Comparison of ENCODE assay signal across 25 mouse cellular contexts in genomic region chr9:96636423-96637156, GRCm38 (mm10). TPM values are rescaled to one million over a fixed set of nuclear protein-coding genes. Genes with fewer than 3 reads are reported as not detected.
A peak's percentile ranks its signal among the peaks of the same experiment; 100 is the strongest.
DNase-seq lines count a peak whose midpoint lies in the region; ATAC-seq and TF ChIP-seq lines count a peak whose summit lies in the region.
"Had no signal": no experiment of that assay in that cellular context is flagged by ENCODE, and none has a peak within 500 bp of the region (broad histone marks: within the 10 kb centered on the region; RNA-seq: fewer than 3 reads in every experiment).

No protein-coding gene starts in this region.

- ATAC-seq in liver, postnatal 0 days = no peak
- ATAC-seq in neutrophil, adult 5-6 weeks (ENCODE audit: extremely low read depth, insufficient number of reproducible peaks, low FRiP score, poor library complexity, severe bottlenecking) = peak; percentile 78
- no peak for ATAC-seq in midbrain, embryonic 15.5 days (replicated peaks)
- ATAC-seq: activated CD4-positive, CD25-positive, alpha-beta regulatory T cell, adult 4 months; hindbrain, postnatal 0 days; intestine, postnatal 0 days had no signal

- H3K27me3 ChIP-seq in spleen, adult 2 months (ENCODE audit: control insufficient read depth, insufficient read depth, low read length) = no peaks in the 10 kb centered on the region
- 0 out of 2 replicates have a peak, but pooled peaks cover 4% of the 10 kb centered on the region for H3K27me3 ChIP-seq in liver, postnatal 0 days (ENCODE audit: insufficient read depth, low read length)
- H3K27me3 ChIP-seq in midbrain, embryonic 15.5 days (replicated peaks) = peaks cover 3% of the 10 kb centered on the region; the same call in 1 of the 2 replicates
- H3K27me3 ChIP-seq in forebrain, embryonic 10.5 days (ENCODE audit: poor library complexity, severe bottlenecking) = peaks cover 28% of the 10 kb centered on the region
- H3K27me3 ChIP-seq: limb, embryonic 15.5 days had no signal

- intact Hi-C loops in gastrocnemius, adult 2 months (cut with DNase I) = no loop called here

- H3K9me3 ChIP-seq in liver, postnatal 0 days (ENCODE audit: low read length) = no peaks in the 10 kb centered on the region
- no peaks in the 10 kb centered on the region for H3K9me3 ChIP-seq in midbrain, embryonic 15.5 days
- H3K9me3 ChIP-seq in forebrain, embryonic 10.5 days = no peaks in the 10 kb centered on the region
- H3K9me3 ChIP-seq: embryonic facial prominence, embryonic 10.5 days; forebrain, embryonic 12.5 days; hindbrain, embryonic 10.5 days; limb, embryonic 15.5 days; lung, embryonic 15.5 days had no signal

- H3K27ac ChIP-seq in spleen, adult 2 months (ENCODE audit: insufficient read depth, low read length) = no peak overlapping the region
- peak overlapping the region; percentile 59 for H3K27ac ChIP-seq in bone marrow macrophage, adult 2 months (ENCODE audit: insufficient read depth, low read depth, low read length)
- H3K27ac ChIP-seq in liver, postnatal 0 days (ENCODE audit: low read depth) = peak overlapping the region; percentile 36; the same call in 1 of the 2 replicates
- H3K27ac ChIP-seq in gastrocnemius, adult 2 months = no peak overlapping the region
- H3K27ac ChIP-seq in midbrain, embryonic 15.5 days = no peak overlapping the region
- H3K27ac ChIP-seq in forebrain, embryonic 10.5 days = no peak overlapping the region
- H3K27ac ChIP-seq: embryonic facial prominence, embryonic 10.5 days; forebrain, embryonic 12.5 days; hindbrain, embryonic 10.5 days; hindbrain, postnatal 0 days; limb, embryonic 15.5 days; lung, embryonic 15.5 days had no signal

- TF ChIP-seq EP300 in liver, postnatal 0 days (IDR thresholded peaks at IDR 0.05; ENCODE audit: low read depth) = no peak

- WGBS in spleen, adult 2 months = 11% methylated on average over 9 of the region's 9 CpGs
- WGBS in liver, postnatal 0 days (ENCODE audit: insufficient replicate concordance) = 26% methylated on average over 9 of the region's 9 CpGs
- 42% methylated on average over 9 of the region's 9 CpGs for WGBS in midbrain, embryonic 15.5 days
- 61% methylated on average over 9 of the region's 9 CpGs for WGBS in forebrain, embryonic 10.5 days

- H3K4me3 ChIP-seq in spleen, adult 2 months (ENCODE audit: extremely low read depth, insufficient read depth, insufficient read length) = peak overlapping the region; percentile 39; the same call in 1 of the 2 replicates
- H3K4me3 ChIP-seq in bone marrow macrophage, adult 2 months (ENCODE audit: insufficient read depth, low read length) = peak overlapping the region; percentile 39
- no peak overlapping the region for H3K4me3 ChIP-seq in liver, postnatal 0 days (ENCODE audit: low read depth, low read length)
- no peak overlapping the region for H3K4me3 ChIP-seq in gastrocnemius, adult 2 months
- H3K4me3 ChIP-seq in midbrain, embryonic 15.5 days = no peak overlapping the region
- H3K4me3 ChIP-seq in forebrain, embryonic 10.5 days = no peak overlapping the region
- H3K4me3 ChIP-seq: embryonic facial prominence, embryonic 10.5 days; forebrain, embryonic 12.5 days; hindbrain, embryonic 10.5 days; limb, embryonic 15.5 days; lung, embryonic 15.5 days had no signal

- DNase-seq in spleen, adult 2 months (ENCODE audit: low read depth in 1 of 2, low spot score in 2 of 2) = no peak
- no peak for DNase-seq in spleen, adult 12 weeks (ENCODE audit: low spot score)
- no peak for DNase-seq in liver, postnatal 0 days
- DNase-seq in gastrocnemius, adult 2 months = no peak
- no peak for DNase-seq in forebrain, embryonic 10.5 days (ENCODE audit: extremely low spot score, low spot score)
- DNase-seq: adrenal gland, postnatal 10 days; cerebellum, adult 11-12 months; cerebellum, postnatal 25 days; gastrocnemius, postnatal 14 days; layer of hippocampus, postnatal 36 days; lung, postnatal 4 days; midbrain, embryonic 14.5 days; right cerebral cortex, adult 18-20 months; thymus, adult 2 months had no signal

- TF ChIP-seq POLR2A in spleen, adult 2 months (IDR thresholded peaks at IDR 0.05; ENCODE audit: low read depth, low read length) = no peak
- TF ChIP-seq POLR2A in bone marrow macrophage, adult 2 months (IDR thresholded peaks at IDR 0.05; ENCODE audit: borderline replicate concordance, low read depth, low read length) = no peak

- H3K36me3 ChIP-seq in spleen, adult 2 months (ENCODE audit: control insufficient read depth, insufficient read depth, low read length) = no peaks in the 10 kb centered on the region
- no peaks in the 10 kb centered on the region for H3K36me3 ChIP-seq in liver, postnatal 0 days (replicated peaks; ENCODE audit: insufficient read depth, low read length)
- no peaks in the 10 kb centered on the region for H3K36me3 ChIP-seq in midbrain, embryonic 15.5 days (replicated peaks)
- no peaks in the 10 kb centered on the region for H3K36me3 ChIP-seq in forebrain, embryonic 10.5 days (replicated peaks)
- H3K36me3 ChIP-seq: embryonic facial prominence, embryonic 10.5 days; forebrain, embryonic 12.5 days; hindbrain, embryonic 10.5 days; limb, embryonic 15.5 days; lung, embryonic 15.5 days had no signal

- peaks cover 4% of the 10 kb centered on the region; the same call in 1 of the 2 replicates for H3K4me1 ChIP-seq in spleen, adult 2 months (ENCODE audit: control insufficient read depth, insufficient read depth, insufficient read length)
- H3K4me1 ChIP-seq in bone marrow macrophage, adult 2 months (ENCODE audit: control insufficient read depth, insufficient read depth, low read length) = peaks cover 41% of the 10 kb centered on the region
- H3K4me1 ChIP-seq in liver, postnatal 0 days (ENCODE audit: insufficient read depth) = peaks cover 20% of the 10 kb centered on the region
- no peaks in the 10 kb centered on the region; the same call in 1 of the 2 replicates for H3K4me1 ChIP-seq in midbrain, embryonic 15.5 days
- H3K4me1 ChIP-seq in forebrain, embryonic 10.5 days = peaks cover 32% of the 10 kb centered on the region
- H3K4me1 ChIP-seq: forebrain, embryonic 12.5 days had no signal

- TF ChIP-seq CTCF in spleen, adult 2 months (IDR thresholded peaks at IDR 0.05; ENCODE audit: extremely low read depth, insufficient read depth, insufficient read length, insufficient replicate concordance) = no peak
- no peak for TF ChIP-seq CTCF in bone marrow macrophage, adult 2 months (IDR thresholded peaks at IDR 0.05; ENCODE audit: low read depth, low read length)
- TF ChIP-seq CTCF in liver, postnatal 0 days (IDR thresholded peaks at IDR 0.05; ENCODE audit: low read depth) = no peak
- TF ChIP-seq CTCF in gastrocnemius, adult 2 months (IDR thresholded peaks at IDR 0.05) = no peak

- H3K9ac ChIP-seq in liver, postnatal 0 days (replicated peaks) = no peak overlapping the region
- H3K9ac ChIP-seq in midbrain, embryonic 15.5 days = no peak overlapping the region
- H3K9ac ChIP-seq: forebrain, embryonic 12.5 days; limb, embryonic 15.5 days; lung, embryonic 15.5 days had no signal

- H3K4me2 ChIP-seq in liver, postnatal 0 days (ENCODE audit: low read depth, low read length) = peak overlapping the region; percentile 48
- H3K4me2 ChIP-seq in midbrain, embryonic 15.5 days = no peak overlapping the region
- H3K4me2 ChIP-seq: forebrain, embryonic 12.5 days; limb, embryonic 15.5 days; lung, embryonic 15.5 days had no signal

RNA-seq across cellular contexts. Expression of gene Rasa2, which starts 5.2 kb away (rescaled TPM):
- polyA plus RNA-seq in spleen, adult 2 months (2012; rRNA removed) = 2.0 and 2.6 TPM in 2 replicates
- 5.2 and 6.0 TPM in 2 replicates for polyA plus RNA-seq in bone marrow macrophage, adult 2 months (2012; ENCODE audit: insufficient read depth, insufficient read length, missing spikeins)
- 2.5 and 2.7 TPM in 2 replicates for polyA plus RNA-seq in liver, postnatal 0 days (2015; fragmentation: Nextera tagmentation; extraction: Ambion mirVana)
- 61.8 and 77.9 TPM in 2 replicates for total RNA-seq in neutrophil, adult 5-6 weeks (2017)
- total RNA-seq in gastrocnemius, adult 2 months (2021) = 1 to 10 TPM; 3.2 to 3.6 TPM
- polyA plus RNA-seq in midbrain, embryonic 15.5 days (2015; fragmentation: Nextera tagmentation; extraction: Ambion mirVana) = 16.3 and 17.6 TPM in 2 replicates
- 11.7 and 13.3 TPM in 2 replicates for polyA plus RNA-seq in forebrain, embryonic 10.5 days (2016; fragmentation: Nextera tagmentation; extraction: Ambion mirVana)

Comparison
In these comparisons a context has a peak if more than half of its experiments do, and no peak if none do; other contexts are left out.
1. H3K27ac ChIP-seq: peak in bone marrow macrophage, adult 2 months (single experiment) and liver, postnatal 0 days (single experiment); none in spleen, adult 2 months (single experiment), gastrocnemius, adult 2 months (single experiment), midbrain, embryonic 15.5 days (single experiment) and forebrain, embryonic 10.5 days (single experiment).
2. H3K4me3 ChIP-seq: peak in spleen, adult 2 months (single experiment) and bone marrow macrophage, adult 2 months (single experiment); none in liver, postnatal 0 days (single experiment), gastrocnemius, adult 2 months (single experiment), midbrain, embryonic 15.5 days (single experiment) and forebrain, embryonic 10.5 days (single experiment).